Mouse (Mus musculus) lung, postnatal 0 days (tissue): ENCODE measurements around the gene Cmpk1. TPM values are rescaled to one million over a fixed set of nuclear protein-coding genes. Genes with fewer than 3 reads are reported as not detected.

Experiments
- ATAC-seq: fragments of 200-750 bp; cut with Nextera tagmentation; 2 replicates; pipeline ENCODE4 v1.8.0; 2017; ENCODE audit warnings: moderate library complexity
- DNase-seq: peaks from one replicate; pipeline ENCODE4 v3.0.0-alpha.2; 2016; ENCODE audit warnings: low spot score
- H3K27ac ChIP-seq: fragments of 300-500 bp; sonication (generic); 2 replicates; pipeline ENCODE4 v1.5.1; 2014; ENCODE audit warnings: antibody characterized with exemption, mild to moderate bottlenecking, low read length, mixed read lengths
- H3K27me3 ChIP-seq: fragments of 300-500 bp; sonication (generic); replicated peaks from 2 replicates; pipeline ENCODE4 v1.6.1; 2014; ENCODE audit warnings: low read length, mixed read lengths; ENCODE audit not compliant: insufficient read depth
- H3K36me3 ChIP-seq: fragments of 300-500 bp; sonication (generic); 2 replicates; pipeline ENCODE4 v1.6.1; 2014; ENCODE audit warnings: low read length, mixed read lengths; ENCODE audit not compliant: insufficient read depth
- H3K4me1 ChIP-seq: fragments of 300-500 bp; sonication (generic); 2 replicates; pipeline ENCODE4 v1.6.1; 2014; ENCODE audit warnings: antibody characterized with exemption, low read depth, low read length, mixed read lengths; ENCODE audit not compliant: insufficient read depth
- H3K4me2 ChIP-seq: fragments of 300-500 bp; sonication (generic); replicated peaks from 2 replicates; pipeline ENCODE4 v1.6.1; 2014; ENCODE audit warnings: low read depth, mild to moderate bottlenecking, low read length, moderate library complexity, mixed read lengths
- H3K4me3 ChIP-seq: fragments of 300-500 bp; sonication (generic); 2 replicates; pipeline ENCODE4 v1.5.1; 2014; ENCODE audit warnings: low read depth, low read length
- H3K9ac ChIP-seq: fragments of 300-500 bp; sonication (generic); replicated peaks from 2 replicates; pipeline ENCODE4 v1.6.1; 2014; ENCODE audit warnings: low read depth, mild to moderate bottlenecking
- H3K9me3 ChIP-seq: fragments of 300-500 bp; sonication (generic); 2 replicates; pipeline ENCODE4 v1.6.1; 2016; ENCODE audit warnings: low read length, mixed read lengths
- CTCF ChIP-seq: IDR thresholded peaks from 2 replicates; pipeline ENCODE4 v1.5.1; 2016; ENCODE audit warnings: antibody characterized with exemption, mild to moderate bottlenecking
- EP300 ChIP-seq: IDR thresholded peaks from 2 replicates; pipeline ENCODE4 v1.6.1; 2016; ENCODE audit warnings: antibody characterized with exemption, mild to moderate bottlenecking, control low read depth
- WGBS: fragments of 180-500 bp; shearing (Covaris S2); extraction: QIAGEN DNeasy Blood & Tissue Kit; methylation state at CpG from one replicate; pipeline ENCODE4 v1.1.7; 2014; 5-methylcytosine and 5-hydroxymethylcytosine counted together
- polyA plus RNA-seq: library from polyadenylated mRNA; unstranded; fragments of >200 nt; fragmentation: Nextera tagmentation; extraction: Ambion mirVana; gene quantifications from 2 replicates; pipeline ENCODE4 v1.2.1, GENCODE M21; 2015

The Cmpk1 gene
- polyA plus RNA-seq, 1 experiment from 2014 or later = 94.2 TPM

- Histone ChIP-seq H3K4me1 (0 out of 2 replicates have a peak, but pooled peaks cover 2% of the 10 kb centered on the region), H3K27ac (peak overlapping the region; percentile 81), H3K4me3 (peak overlapping the region; percentile 41), H3K9me3 (no peaks in the 10 kb centered on the region), H3K9ac (peak overlapping the region; percentile 32), H3K36me3 (no peaks in the 10 kb centered on the region), H3K27me3 (0 out of 2 replicates have a peak, but pooled peaks cover 3% of the 10 kb centered on the region), H3K4me2 (peak overlapping the region; percentile 61)
- WGBS = 6% methylated on average over 9 of the region's 9 CpGs
- no peak for DNase-seq
- ATAC-seq = peak; percentile 24
- TF ChIP-seq CTCF (no peak), EP300 (no peak)
Observed at GRCm38 (mm10) chr4:114999445-114999772, 12.4 kb upstream of the Cmpk1 start.

- TF ChIP-seq EP300 = no peak
- peak; percentile 66 for TF ChIP-seq CTCF
- DNase-seq (peak; percentile 57), ATAC-seq (no peak)
- Histone ChIP-seq H3K4me2 (no peak overlapping the region), H3K27me3 (0 out of 2 replicates have a peak, but pooled peaks cover 3% of the 10 kb centered on the region), H3K4me3 (no peak overlapping the region), H3K9ac (no peak overlapping the region), H3K36me3 (no peaks in the 10 kb centered on the region), H3K9me3 (no peaks in the 10 kb centered on the region), H3K27ac (no peak overlapping the region), H3K4me1 (0 out of 2 replicates have a peak, but pooled peaks cover 2% of the 10 kb centered on the region)
- 48% methylated on average over 3 of the region's 3 CpGs for WGBS
Observed at GRCm38 (mm10) chr4:114997051-114997450, 10.0 kb upstream of the Cmpk1 start.

DNA sequence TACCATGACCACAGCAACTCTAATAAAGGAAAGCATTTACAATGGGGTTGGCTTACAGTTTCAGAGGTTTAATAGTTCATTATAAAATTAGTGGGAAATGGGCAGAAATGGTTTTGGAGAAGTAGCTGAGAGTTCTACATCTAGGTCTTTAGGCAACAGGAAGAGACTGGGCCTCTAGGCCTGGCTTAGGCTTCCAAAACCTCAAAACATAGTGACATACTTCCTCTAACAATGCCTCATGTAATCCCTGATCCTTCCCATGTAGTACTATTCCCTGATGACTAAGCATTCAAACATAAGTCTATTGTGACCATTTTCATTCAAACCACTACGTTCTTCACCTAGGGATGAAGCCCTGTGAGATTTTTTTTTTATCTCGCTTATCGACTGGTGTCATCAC, 7.2 kb upstream of the Cmpk1 start:
- 0 out of 2 replicates have a peak, but pooled peaks cover 3% of the 10 kb centered on the region for H3K27me3 ChIP-seq
- no peak for DNase-seq
- WGBS = 86% methylated on average over 3 of the region's 3 CpGs
- TF ChIP-seq CTCF (no peak), EP300 (no peak)
- H3K9me3 ChIP-seq = no peaks in the 10 kb centered on the region
- no peak overlapping the region for H3K4me2 ChIP-seq
- ATAC-seq = no peak
- H3K9ac ChIP-seq = no peak overlapping the region
- 0 out of 2 replicates have a peak, but pooled peaks cover 1% of the 10 kb centered on the region for H3K4me1 ChIP-seq
- H3K27ac ChIP-seq = no peak overlapping the region
- no peaks in the 10 kb centered on the region for H3K36me3 ChIP-seq
- H3K4me3 ChIP-seq = no peak overlapping the region

GRCm38 (mm10) chr4:114986211-114986590, 840 bp downstream of the Cmpk1 start:
- peak overlapping the region; percentile 64 for H3K4me2 ChIP-seq
- ATAC-seq (peak; percentile 4), DNase-seq (no peak)
- peak overlapping the region; percentile 93 for H3K4me3 ChIP-seq
- H3K9ac ChIP-seq = peak overlapping the region; percentile 87
- H3K4me1 ChIP-seq = peaks cover 8% of the 10 kb centered on the region; the same call in 1 of the 2 replicates
- H3K36me3 ChIP-seq = no peaks in the 10 kb centered on the region
- peak overlapping the region; percentile 99 for H3K27ac ChIP-seq
- 2% methylated on average over 8 of the region's 8 CpGs for WGBS
- H3K9me3 ChIP-seq = no peaks in the 10 kb centered on the region
- no peaks in the 10 kb centered on the region for H3K27me3 ChIP-seq
- TF ChIP-seq CTCF (no peak), EP300 (no peak)

DNA sequence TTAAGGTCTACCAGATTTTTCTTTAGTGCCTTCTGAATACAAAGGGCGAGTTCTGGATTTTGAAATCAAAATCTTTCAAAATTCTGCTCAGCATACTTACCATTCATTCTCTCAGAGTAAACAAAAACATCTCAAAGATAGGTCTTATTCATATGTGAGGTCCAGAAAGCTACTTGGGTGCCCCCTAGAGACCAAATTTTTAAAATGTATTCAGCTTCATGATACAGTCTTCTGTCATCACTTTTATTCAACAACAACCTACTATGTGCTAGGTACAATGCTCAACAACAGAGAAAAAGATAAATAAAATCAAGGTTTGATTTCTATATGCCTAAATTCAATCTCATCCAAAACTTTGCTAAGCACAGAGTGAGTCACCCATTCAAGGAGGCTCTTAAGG, 4.0 kb downstream of the Cmpk1 start:
- H3K36me3 ChIP-seq = no peaks in the 10 kb centered on the region
- H3K9me3 ChIP-seq = no peaks in the 10 kb centered on the region
- no peak overlapping the region for H3K4me2 ChIP-seq
- H3K27ac ChIP-seq = no peak overlapping the region
- H3K9ac ChIP-seq = no peak overlapping the region
- ATAC-seq (no peak), DNase-seq (peak; percentile 73)
- TF ChIP-seq CTCF (peak; percentile 55), EP300 (no peak)
- H3K27me3 ChIP-seq = no peaks in the 10 kb centered on the region
- peaks cover 8% of the 10 kb centered on the region; the same call in 1 of the 2 replicates for H3K4me1 ChIP-seq
- H3K4me3 ChIP-seq = no peak overlapping the region
- 60% methylated on average over 1 of the region's 1 CpGs for WGBS

- ATAC-seq (no peak), DNase-seq (no peak)
- TF ChIP-seq EP300 (no peak), CTCF (no peak)
- Histone ChIP-seq H3K9ac (no peak overlapping the region), H3K36me3 (no peaks in the 10 kb centered on the region), H3K9me3 (no peaks in the 10 kb centered on the region), H3K27ac (no peak overlapping the region), H3K4me2 (no peak overlapping the region), H3K4me3 (no peak overlapping the region), H3K27me3 (no peaks in the 10 kb centered on the region), H3K4me1 (peaks cover 8% of the 10 kb centered on the region; the same call in 1 of the 2 replicates)
- 86% methylated on average over 1 of the region's 1 CpGs for WGBS
Observed at GRCm38 (mm10) chr4:114982619-114983018, 4.4 kb downstream of the Cmpk1 start.
